Mouse (Mus musculus): ENCODE measurements around the gene BC048562. TPM values are rescaled to one million over a fixed set of nuclear protein-coding genes. Genes with fewer than 3 reads are reported as not detected.

Gene BC048562
- polyA plus RNA-seq, 1 experiment from 2014 or later: not detected

GRCm38 (mm10) chr9:108480813-108481519, 44.7 kb downstream of the BC048562 start:
- 93% methylated on average over 28 of the region's 28 CpGs for WGBS
- Histone ChIP-seq H3K27me3 (ENCODE audit: control insufficient read depth, insufficient read depth, low read length) (no peaks in the 10 kb centered on the region), H3K36me3 (ENCODE audit: control insufficient read depth, insufficient read depth, low read length) (0 out of 2 replicates have a peak, but pooled peaks cover 2% of the 10 kb centered on the region), H3K4me2 (no peak overlapping the region), H3K9ac (ENCODE audit: low read length) (no peak overlapping the region), H3K9me3 (ENCODE audit: control insufficient read depth, low read length) (no peaks in the 10 kb centered on the region), H3K27ac (ENCODE audit: low read depth, low read length) (no peak overlapping the region), H3K4me3 (ENCODE audit: low read depth, low read length) (no peak overlapping the region), H3K4me1 (ENCODE audit: control insufficient read depth, insufficient read depth, low read length) (peaks cover 16% of the 10 kb centered on the region)
- peak; percentile 60 for DNase-seq (ENCODE audit: low spot score, missing footprints)
- ATAC-seq (ENCODE audit: low FRiP score): no peak

- WGBS: 91% methylated on average over 19 of the region's 19 CpGs
- peaks cover 3% of the 10 kb centered on the region; the same call in 1 of the 2 replicates for H3K36me3 ChIP-seq (ENCODE audit: control insufficient read depth, insufficient read depth, low read length)
Measured at GRCm38 (mm10) chr9:108481520-108482210, 45.4 kb downstream of the BC048562 start.

GRCm38 (mm10) chr9:108483051-108483790, 46.9 kb downstream of the BC048562 start:
- H3K27me3 ChIP-seq (ENCODE audit: control insufficient read depth, insufficient read depth, low read length): no peaks in the 10 kb centered on the region
- H3K27ac ChIP-seq (ENCODE audit: low read depth, low read length): no peak overlapping the region
- peaks cover 16% of the 10 kb centered on the region for H3K4me1 ChIP-seq (ENCODE audit: control insufficient read depth, insufficient read depth, low read length)
- H3K36me3 ChIP-seq (ENCODE audit: control insufficient read depth, insufficient read depth, low read length): peaks cover 9% of the 10 kb centered on the region
- H3K9me3 ChIP-seq (ENCODE audit: control insufficient read depth, low read length): no peaks in the 10 kb centered on the region
- H3K4me3 ChIP-seq (ENCODE audit: low read depth, low read length): no peak overlapping the region
- H3K4me2 ChIP-seq: no peak overlapping the region
- no peak for ATAC-seq (ENCODE audit: low FRiP score)
- WGBS: 91% methylated on average over 18 of the region's 18 CpGs
- no peak overlapping the region for H3K9ac ChIP-seq (ENCODE audit: low read length)
- peak; percentile 31 for DNase-seq (ENCODE audit: low spot score, missing footprints)

More at GRCm38 (mm10) chr9:108481520-108482210, 45.4 kb downstream of the BC048562 start:
- Histone ChIP-seq H3K27ac (ENCODE audit: low read depth, low read length) (no peak overlapping the region), H3K27me3 (ENCODE audit: control insufficient read depth, insufficient read depth, low read length) (no peaks in the 10 kb centered on the region), H3K4me2 (no peak overlapping the region), H3K4me1 (ENCODE audit: control insufficient read depth, insufficient read depth, low read length) (peaks cover 16% of the 10 kb centered on the region), H3K9ac (ENCODE audit: low read length) (no peak overlapping the region), H3K9me3 (ENCODE audit: control insufficient read depth, low read length) (no peaks in the 10 kb centered on the region), H3K4me3 (ENCODE audit: low read depth, low read length) (no peak overlapping the region)
- DNase-seq (ENCODE audit: low spot score, missing footprints) (peak; percentile 70), ATAC-seq (ENCODE audit: low FRiP score) (no peak)

- DNase-seq (ENCODE audit: low spot score, missing footprints): peak; percentile 19
- Histone ChIP-seq H3K4me3 (ENCODE audit: low read depth, low read length) (no peak overlapping the region), H3K4me2 (no peak overlapping the region), H3K27ac (ENCODE audit: low read depth, low read length) (no peak overlapping the region), H3K27me3 (ENCODE audit: control insufficient read depth, insufficient read depth, low read length) (no peaks in the 10 kb centered on the region), H3K36me3 (ENCODE audit: control insufficient read depth, insufficient read depth, low read length) (peaks cover 13% of the 10 kb centered on the region), H3K9ac (ENCODE audit: low read length) (no peak overlapping the region), H3K4me1 (ENCODE audit: control insufficient read depth, insufficient read depth, low read length) (peaks cover 15% of the 10 kb centered on the region), H3K9me3 (ENCODE audit: control insufficient read depth, low read length) (no peaks in the 10 kb centered on the region)
- ATAC-seq (ENCODE audit: low FRiP score): no peak
- WGBS: 93% methylated on average over 15 of the region's 15 CpGs
Measured at GRCm38 (mm10) chr9:108484021-108484420, 47.7 kb downstream of the BC048562 start.

- H3K9me3 ChIP-seq (ENCODE audit: control insufficient read depth, low read length): no peaks in the 10 kb centered on the region
- H3K4me3 ChIP-seq (ENCODE audit: low read depth, low read length): no peak overlapping the region
- H3K27me3 ChIP-seq (ENCODE audit: control insufficient read depth, insufficient read depth, low read length): no peaks in the 10 kb centered on the region
- H3K36me3 ChIP-seq (ENCODE audit: control insufficient read depth, insufficient read depth, low read length): peaks cover 13% of the 10 kb centered on the region
- WGBS: 95% methylated on average over 19 of the region's 19 CpGs
- H3K9ac ChIP-seq (ENCODE audit: low read length): no peak overlapping the region
- peaks cover 8% of the 10 kb centered on the region; the same call in 1 of the 2 replicates for H3K4me1 ChIP-seq (ENCODE audit: control insufficient read depth, insufficient read depth, low read length)
- H3K4me2 ChIP-seq: no peak overlapping the region
- peak; percentile 17 for DNase-seq (ENCODE audit: low spot score, missing footprints)
- no peak for ATAC-seq (ENCODE audit: low FRiP score)
- no peak overlapping the region for H3K27ac ChIP-seq (ENCODE audit: low read depth, low read length)
Measured at GRCm38 (mm10) chr9:108485301-108485875, 49.1 kb downstream of the BC048562 start.

GRCm38 (mm10) chr9:108486973-108487530, 50.8 kb downstream of the BC048562 start:
- Histone ChIP-seq H3K27ac (ENCODE audit: low read depth, low read length) (no peak overlapping the region), H3K27me3 (ENCODE audit: control insufficient read depth, insufficient read depth, low read length) (no peaks in the 10 kb centered on the region), H3K4me2 (no peak overlapping the region), H3K4me3 (ENCODE audit: low read depth, low read length) (no peak overlapping the region), H3K9me3 (ENCODE audit: control insufficient read depth, low read length) (no peaks in the 10 kb centered on the region), H3K9ac (ENCODE audit: low read length) (no peak overlapping the region), H3K4me1 (ENCODE audit: control insufficient read depth, insufficient read depth, low read length) (peaks cover 13% of the 10 kb centered on the region), H3K36me3 (ENCODE audit: control insufficient read depth, insufficient read depth, low read length) (peaks cover 13% of the 10 kb centered on the region)
- 91% methylated on average over 8 of the region's 8 CpGs for WGBS
- DNase-seq (ENCODE audit: low spot score, missing footprints) (peak; percentile 61), ATAC-seq (ENCODE audit: low FRiP score) (no peak)

GRCm38 (mm10) chr9:108488403-108488802, 52.1 kb downstream of the BC048562 start:
- Histone ChIP-seq H3K4me1 (ENCODE audit: control insufficient read depth, insufficient read depth, low read length) (peaks cover 15% of the 10 kb centered on the region), H3K27ac (ENCODE audit: low read depth, low read length) (no peak overlapping the region), H3K9ac (ENCODE audit: low read length) (no peak overlapping the region), H3K4me2 (no peak overlapping the region), H3K9me3 (ENCODE audit: control insufficient read depth, low read length) (no peaks in the 10 kb centered on the region), H3K4me3 (ENCODE audit: low read depth, low read length) (no peak overlapping the region), H3K36me3 (ENCODE audit: control insufficient read depth, insufficient read depth, low read length) (peaks cover 15% of the 10 kb centered on the region), H3K27me3 (ENCODE audit: control insufficient read depth, insufficient read depth, low read length) (no peaks in the 10 kb centered on the region)
- DNase-seq (ENCODE audit: low spot score, missing footprints) (peak; percentile 21), ATAC-seq (ENCODE audit: low FRiP score) (no peak)
- 95% methylated on average over 17 of the region's 17 CpGs for WGBS

- no peak overlapping the region for H3K9ac ChIP-seq (ENCODE audit: low read length)
- H3K27ac ChIP-seq (ENCODE audit: low read depth, low read length): no peak overlapping the region
- ATAC-seq (ENCODE audit: low FRiP score) (no peak), DNase-seq (ENCODE audit: low spot score, missing footprints) (peak; percentile 57)
- no peaks in the 10 kb centered on the region for H3K27me3 ChIP-seq (ENCODE audit: control insufficient read depth, insufficient read depth, low read length)
- 97% methylated on average over 20 of the region's 20 CpGs for WGBS
- no peak overlapping the region for H3K4me2 ChIP-seq
- no peak overlapping the region for H3K4me3 ChIP-seq (ENCODE audit: low read depth, low read length)
- peaks cover 15% of the 10 kb centered on the region for H3K4me1 ChIP-seq (ENCODE audit: control insufficient read depth, insufficient read depth, low read length)
- H3K9me3 ChIP-seq (ENCODE audit: control insufficient read depth, low read length): no peaks in the 10 kb centered on the region
- H3K36me3 ChIP-seq (ENCODE audit: control insufficient read depth, insufficient read depth, low read length): peaks cover 22% of the 10 kb centered on the region
Measured at GRCm38 (mm10) chr9:108489215-108489614, 52.9 kb downstream of the BC048562 start.

All from midbrain, embryonic 11.5 days (tissue).